In genomic region chr2:180148551-180148950, GRCm38 (mm10) we compare ENCODE assay signal across 19 mouse cellular contexts. TPM values are rescaled to one million over a fixed set of nuclear protein-coding genes. Genes with fewer than 3 reads are reported as not detected.
DNase-seq lines count a peak whose midpoint lies in the region.
"Had no signal": no experiment of that assay in that cellular context is flagged by ENCODE, and none has a peak within 500 bp of the region (broad histone marks: within the 10 kb centered on the region; RNA-seq: fewer than 3 reads in every experiment).

No protein-coding gene starts in this region.

- peak; percentile 57 for DNase-seq in cerebellum, adult 11-12 months
- no peak for DNase-seq in cerebellum, adult 11 months
- DNase-seq in brain, adult 2 months (ENCODE audit: low read depth, low spot score), result peak; percentile 73
- peak; percentile 52 for DNase-seq in cerebellum, adult 8-10 months
- DNase-seq in cerebellum, postnatal 25 days, result peak; percentile 60 to 64
- DNase-seq in spleen, postnatal 14 days (ENCODE audit: low spot score in 2 of 2), result no peak
- no peak for DNase-seq in left cerebral cortex, postnatal 4 days
- DNase-seq in right cerebral cortex, adult 18-20 months, result no peak
- DNase-seq: adrenal gland, adult 8-10 months; embryo, embryonic 11 days; gastrocnemius, postnatal 10 days; gastrocnemius, postnatal 36 days; heart, adult 2 months; heart, postnatal 14 days; heart, postnatal 4 days; kidney, adult 18-20 months had no signal

- intact Hi-C loops in left cerebral cortex, postnatal 4 days (cut with DNase I), result no loop called here

RNA-seq across cellular contexts. Expression of gene Adrm1, which starts 22.7 kb away (rescaled TPM):
- 100 to 1,000 TPM; 117 to 118 TPM for total RNA-seq in left cerebral cortex, postnatal 4 days (2021)

RNA-seq across cellular contexts. Expression of gene Osbpl2, which starts 29.4 kb away (rescaled TPM):
- 10 to 100 TPM; 61.9 to 64.5 TPM for total RNA-seq in left cerebral cortex, postnatal 4 days (2021)

RNA-seq across cellular contexts. Expression of gene Hrh3, which starts 44.3 kb away (rescaled TPM):
- 10 to 100 TPM; 16.6 to 17.4 TPM for total RNA-seq in left cerebral cortex, postnatal 4 days (2021)
- total RNA-seq: gastrocnemius, adult 18-20 months; gastrocnemius, postnatal 36 days; granulocyte monocyte progenitor cell, adult 5-6 weeks; heart, postnatal 14 days; heart, postnatal 4 days; MEL had no signal

Comparison
In these comparisons a context has a peak if more than half of its experiments do, and no peak if none do; other contexts are left out.
1. DNase-seq: peak in cerebellum, adult 11-12 months (single experiment), brain, adult 2 months (single experiment), cerebellum, adult 8-10 months (single experiment) and cerebellum, postnatal 25 days (2 of 2); none in cerebellum, adult 11 months (single experiment), spleen, postnatal 14 days (0 of 2), left cerebral cortex, postnatal 4 days (single experiment) and right cerebral cortex, adult 18-20 months (single experiment).